Mouse (Mus musculus): ENCODE data around the gene Bdh1. TPM values are rescaled to one million over a fixed set of nuclear protein-coding genes. Genes with fewer than 3 reads are reported as not detected.

The Bdh1 gene
- polyA plus RNA-seq, 1 experiment from 2014 or later, result 33.4 TPM

DNA sequence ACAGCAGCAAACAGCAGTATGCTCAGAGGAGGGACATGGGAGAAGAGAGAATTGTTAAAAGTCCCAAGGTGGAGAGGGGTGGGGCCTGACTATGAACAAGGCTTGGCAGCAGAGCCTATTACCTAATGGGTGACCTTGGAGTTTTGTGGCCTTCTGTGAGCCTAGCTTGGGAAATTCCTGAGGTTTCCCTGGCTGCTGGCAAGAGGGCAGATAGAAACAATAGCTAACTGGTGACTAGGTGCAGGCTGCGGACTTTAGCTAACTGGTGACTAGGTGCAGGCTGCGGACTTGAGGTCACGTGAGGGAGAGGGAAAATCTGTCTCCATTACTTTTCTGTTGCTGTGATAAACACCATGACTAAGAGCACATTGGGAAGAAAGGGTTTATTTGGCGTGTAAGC lies 31.9 kb downstream of the Bdh1 start:
- no peak overlapping the region for H3K27ac ChIP-seq (ENCODE audit: low read depth, low read length)
- DNase-seq (ENCODE audit: low spot score), result no peak
- WGBS, result 84% methylated on average over 4 of the region's 4 CpGs
- no peaks in the 10 kb centered on the region for H3K9me3 ChIP-seq (ENCODE audit: control insufficient read depth, low read length)
- no peak for ATAC-seq (ENCODE audit: low FRiP score)
- no peaks in the 10 kb centered on the region for H3K4me1 ChIP-seq (replicated peaks; ENCODE audit: control insufficient read depth, insufficient read depth, low read length)
- no peaks in the 10 kb centered on the region for H3K27me3 ChIP-seq (ENCODE audit: control insufficient read depth, insufficient read depth, low read length)
- H3K4me2 ChIP-seq (replicated peaks; ENCODE audit: low read depth, low read length), result no peak overlapping the region
- H3K4me3 ChIP-seq (ENCODE audit: low read depth, low read length), result no peak overlapping the region
- no peaks in the 10 kb centered on the region for H3K36me3 ChIP-seq (ENCODE audit: control insufficient read depth, insufficient read depth, low read length)
- no peak overlapping the region for H3K9ac ChIP-seq (ENCODE audit: low read depth, low read length)

GRCm38 (mm10) chr16:31455276-31456045 lies 33.4 kb downstream of the Bdh1 start:
- Histone ChIP-seq H3K4me1 (replicated peaks; ENCODE audit: control insufficient read depth, insufficient read depth, low read length) (no peaks in the 10 kb centered on the region), H3K4me2 (replicated peaks; ENCODE audit: low read depth, low read length) (no peak overlapping the region), H3K9ac (ENCODE audit: low read depth, low read length) (no peak overlapping the region), H3K27ac (ENCODE audit: low read depth, low read length) (no peak overlapping the region), H3K4me3 (ENCODE audit: low read depth, low read length) (no peak overlapping the region), H3K9me3 (ENCODE audit: control insufficient read depth, low read length) (no peaks in the 10 kb centered on the region), H3K36me3 (ENCODE audit: control insufficient read depth, insufficient read depth, low read length) (no peaks in the 10 kb centered on the region), H3K27me3 (ENCODE audit: control insufficient read depth, insufficient read depth, low read length) (no peaks in the 10 kb centered on the region)
- ATAC-seq (ENCODE audit: low FRiP score) (no peak), DNase-seq (ENCODE audit: low spot score) (no peak)
- 73% methylated on average over 21 of the region's 21 CpGs for WGBS

- Histone ChIP-seq H3K9ac (ENCODE audit: low read depth, low read length) (peak overlapping the region; percentile 69), H3K9me3 (ENCODE audit: control insufficient read depth, low read length) (no peaks in the 10 kb centered on the region), H3K27ac (ENCODE audit: low read depth, low read length) (no peak overlapping the region; the same call in 1 of the 2 replicates), H3K4me3 (ENCODE audit: low read depth, low read length) (peak overlapping the region; percentile 28), H3K4me1 (replicated peaks; ENCODE audit: control insufficient read depth, insufficient read depth, low read length) (no peaks in the 10 kb centered on the region), H3K4me2 (replicated peaks; ENCODE audit: low read depth, low read length) (peak overlapping the region; percentile 60), H3K36me3 (ENCODE audit: control insufficient read depth, insufficient read depth, low read length) (no peaks in the 10 kb centered on the region), H3K27me3 (ENCODE audit: control insufficient read depth, insufficient read depth, low read length) (no peaks in the 10 kb centered on the region)
- WGBS, result 7% methylated on average over 17 of the region's 17 CpGs
- DNase-seq (ENCODE audit: low spot score) (peak; percentile 95), ATAC-seq (ENCODE audit: low FRiP score) (peak; percentile 79)
Observed at GRCm38 (mm10) chr16:31458229-31458918, 36.3 kb downstream of the Bdh1 start.

DNA sequence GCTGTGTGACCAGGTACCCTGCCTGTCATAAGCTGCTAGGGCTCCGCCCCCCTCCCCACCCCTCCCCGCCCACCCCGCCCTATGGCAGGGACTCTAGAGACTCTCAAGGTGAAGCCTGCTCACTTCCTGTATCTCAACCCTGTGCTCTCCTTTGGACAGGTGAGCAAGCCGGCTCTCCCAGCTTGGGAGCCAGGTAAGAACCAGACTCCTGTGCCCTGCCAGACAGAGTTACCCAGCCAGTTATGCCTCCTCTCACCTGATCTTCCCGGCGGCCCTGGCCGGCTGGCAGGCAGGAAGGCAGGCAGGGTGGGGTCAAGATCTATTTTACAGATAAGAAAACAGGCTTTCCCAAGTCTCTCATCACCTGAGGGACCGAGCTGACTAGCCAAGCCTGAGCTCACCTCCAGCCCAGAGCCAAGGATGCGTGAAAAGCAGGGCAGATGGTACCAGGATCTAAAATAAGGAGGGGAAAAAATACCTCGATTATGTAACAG lies 37.9 kb downstream of the Bdh1 start:
- no peaks in the 10 kb centered on the region for H3K27me3 ChIP-seq (ENCODE audit: control insufficient read depth, insufficient read depth, low read length)
- no peaks in the 10 kb centered on the region for H3K9me3 ChIP-seq (ENCODE audit: control insufficient read depth, low read length)
- no peak overlapping the region for H3K4me2 ChIP-seq (replicated peaks; ENCODE audit: low read depth, low read length)
- no peaks in the 10 kb centered on the region for H3K4me1 ChIP-seq (replicated peaks; ENCODE audit: control insufficient read depth, insufficient read depth, low read length)
- H3K36me3 ChIP-seq (ENCODE audit: control insufficient read depth, insufficient read depth, low read length), result no peaks in the 10 kb centered on the region
- no peak overlapping the region for H3K4me3 ChIP-seq (ENCODE audit: low read depth, low read length)
- DNase-seq (ENCODE audit: low spot score) (no peak), ATAC-seq (ENCODE audit: low FRiP score) (peak; percentile 45; the same call in 1 of the 2 replicates)
- no peak overlapping the region for H3K9ac ChIP-seq (ENCODE audit: low read depth, low read length)
- 44% methylated on average over 10 of the region's 10 CpGs for WGBS
- H3K27ac ChIP-seq (ENCODE audit: low read depth, low read length), result no peak overlapping the region

DNA sequence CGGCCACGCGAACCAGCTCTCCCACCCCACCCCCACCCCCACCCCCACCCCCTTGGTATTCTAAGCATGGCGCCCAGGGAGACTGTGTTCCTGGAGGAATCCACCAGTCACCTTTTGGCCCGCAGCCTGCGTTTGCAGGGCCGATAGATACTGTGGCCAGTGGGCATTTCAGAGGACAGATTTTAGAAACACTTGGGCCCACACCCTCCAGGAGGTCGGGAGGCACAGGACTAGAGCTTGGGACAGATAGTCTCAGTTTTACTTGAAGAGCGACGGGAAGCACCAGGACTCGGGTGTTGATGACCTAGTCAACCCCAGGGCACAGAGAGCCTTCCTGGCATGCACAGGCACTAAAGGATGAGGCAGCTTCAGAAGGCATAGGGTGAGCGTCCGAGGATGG lies 38.4 kb downstream of the Bdh1 start:
- Histone ChIP-seq H3K27ac (ENCODE audit: low read depth, low read length) (no peak overlapping the region), H3K4me3 (ENCODE audit: low read depth, low read length) (no peak overlapping the region), H3K4me2 (replicated peaks; ENCODE audit: low read depth, low read length) (no peak overlapping the region), H3K4me1 (replicated peaks; ENCODE audit: control insufficient read depth, insufficient read depth, low read length) (no peaks in the 10 kb centered on the region), H3K9ac (ENCODE audit: low read depth, low read length) (no peak overlapping the region), H3K36me3 (ENCODE audit: control insufficient read depth, insufficient read depth, low read length) (no peaks in the 10 kb centered on the region), H3K9me3 (ENCODE audit: control insufficient read depth, low read length) (no peaks in the 10 kb centered on the region), H3K27me3 (ENCODE audit: control insufficient read depth, insufficient read depth, low read length) (no peaks in the 10 kb centered on the region)
- no peak for ATAC-seq (ENCODE audit: low FRiP score)
- DNase-seq (ENCODE audit: low spot score), result no peak
- 51% methylated on average over 13 of the region's 13 CpGs for WGBS

- WGBS, result 82% methylated on average over 5 of the region's 5 CpGs
- no peak overlapping the region for H3K27ac ChIP-seq (ENCODE audit: low read depth, low read length)
- no peak for ATAC-seq (ENCODE audit: low FRiP score)
- H3K4me2 ChIP-seq (replicated peaks; ENCODE audit: low read depth, low read length), result no peak overlapping the region
- H3K4me3 ChIP-seq (ENCODE audit: low read depth, low read length), result no peak overlapping the region
- H3K4me1 ChIP-seq (replicated peaks; ENCODE audit: control insufficient read depth, insufficient read depth, low read length), result no peaks in the 10 kb centered on the region
- H3K27me3 ChIP-seq (ENCODE audit: control insufficient read depth, insufficient read depth, low read length), result no peaks in the 10 kb centered on the region
- DNase-seq (ENCODE audit: low spot score), result no peak
- H3K9ac ChIP-seq (ENCODE audit: low read depth, low read length), result no peak overlapping the region
- no peaks in the 10 kb centered on the region for H3K36me3 ChIP-seq (ENCODE audit: control insufficient read depth, insufficient read depth, low read length)
- H3K9me3 ChIP-seq (ENCODE audit: control insufficient read depth, low read length), result no peaks in the 10 kb centered on the region
Observed at GRCm38 (mm10) chr16:31461046-31461445, 39.0 kb downstream of the Bdh1 start.

GRCm38 (mm10) chr16:31462113-31462687 lies 40.1 kb downstream of the Bdh1 start:
- Histone ChIP-seq H3K4me2 (replicated peaks; ENCODE audit: low read depth, low read length) (no peak overlapping the region), H3K4me1 (replicated peaks; ENCODE audit: control insufficient read depth, insufficient read depth, low read length) (no peaks in the 10 kb centered on the region), H3K27ac (ENCODE audit: low read depth, low read length) (no peak overlapping the region), H3K4me3 (ENCODE audit: low read depth, low read length) (no peak overlapping the region), H3K9me3 (ENCODE audit: control insufficient read depth, low read length) (no peaks in the 10 kb centered on the region), H3K27me3 (ENCODE audit: control insufficient read depth, insufficient read depth, low read length) (no peaks in the 10 kb centered on the region), H3K9ac (ENCODE audit: low read depth, low read length) (no peak overlapping the region), H3K36me3 (ENCODE audit: control insufficient read depth, insufficient read depth, low read length) (no peaks in the 10 kb centered on the region)
- ATAC-seq (ENCODE audit: low FRiP score) (no peak), DNase-seq (ENCODE audit: low spot score) (no peak)
- WGBS, result 25% methylated on average over 10 of the region's 12 CpGs

- no peak for DNase-seq (ENCODE audit: low spot score)
- no peaks in the 10 kb centered on the region for H3K36me3 ChIP-seq (ENCODE audit: control insufficient read depth, insufficient read depth, low read length)
- H3K27me3 ChIP-seq (ENCODE audit: control insufficient read depth, insufficient read depth, low read length), result no peaks in the 10 kb centered on the region
- H3K4me1 ChIP-seq (replicated peaks; ENCODE audit: control insufficient read depth, insufficient read depth, low read length), result no peaks in the 10 kb centered on the region
- no peak overlapping the region for H3K4me3 ChIP-seq (ENCODE audit: low read depth, low read length)
- H3K9me3 ChIP-seq (ENCODE audit: control insufficient read depth, low read length), result no peaks in the 10 kb centered on the region
- no peak overlapping the region for H3K9ac ChIP-seq (ENCODE audit: low read depth, low read length)
- no peak overlapping the region for H3K27ac ChIP-seq (ENCODE audit: low read depth, low read length)
- H3K4me2 ChIP-seq (replicated peaks; ENCODE audit: low read depth, low read length), result no peak overlapping the region
- WGBS, result 93% methylated on average over 5 of the region's 5 CpGs
- no peak for ATAC-seq (ENCODE audit: low FRiP score)
Observed at GRCm38 (mm10) chr16:31464953-31465352, 42.9 kb downstream of the Bdh1 start.
